Mouse (Mus musculus) ES-CJ7 (cell line): ENCODE measurements around the gene Tfr2.

Experiments
- DNase-seq: peaks from one replicate; pipeline ENCODE4 v3.0.0; 2011; ENCODE audit warnings: low read depth, low spot score

The Tfr2 gene

DNA sequence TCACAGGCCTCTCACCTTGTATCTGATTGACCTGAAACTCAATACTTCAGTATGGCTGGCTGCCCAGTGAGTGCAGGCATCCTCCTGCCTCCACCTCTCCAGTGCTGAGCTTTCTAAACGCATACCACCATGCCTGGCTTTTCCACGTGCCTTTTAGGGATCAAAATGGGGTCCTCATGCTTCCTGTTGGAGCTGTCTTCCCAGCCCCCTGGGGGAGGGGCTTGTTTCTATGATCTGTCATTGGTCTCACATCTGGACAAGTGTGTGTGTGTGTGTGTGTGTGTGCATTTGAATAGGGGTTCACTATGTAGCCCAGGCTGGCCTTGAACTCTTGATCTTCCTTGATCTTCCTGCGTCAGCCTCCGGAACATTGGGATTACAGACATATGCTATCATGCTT lies 32.2 kb upstream of the Tfr2 start:
- DNase-seq, result no peak

DNA sequence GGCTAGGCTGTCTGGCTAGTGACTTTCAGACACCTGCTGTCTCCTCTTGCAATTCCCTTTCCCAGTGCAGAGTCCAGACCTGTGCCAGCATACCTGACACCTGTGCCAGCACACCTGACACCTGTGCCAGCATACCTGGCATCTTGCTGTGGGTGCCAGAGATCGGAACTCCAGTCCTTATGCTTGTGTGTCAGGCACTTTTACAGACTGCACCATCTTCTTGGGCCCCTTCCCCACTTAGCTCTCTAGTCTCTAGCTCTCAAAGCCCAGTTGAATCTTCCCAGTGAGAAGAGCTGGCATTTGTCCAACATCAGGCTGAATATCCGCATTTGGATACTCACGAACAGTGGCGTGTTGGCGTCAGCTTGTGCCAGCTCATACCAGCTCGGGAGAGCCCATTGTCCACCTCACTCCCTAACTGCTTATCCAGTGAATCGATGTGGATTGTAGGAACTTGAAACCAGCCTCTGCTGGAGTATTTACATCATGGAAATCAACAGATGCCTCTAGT lies 30.3 kb upstream of the Tfr2 start:
- no peak for DNase-seq

DNA sequence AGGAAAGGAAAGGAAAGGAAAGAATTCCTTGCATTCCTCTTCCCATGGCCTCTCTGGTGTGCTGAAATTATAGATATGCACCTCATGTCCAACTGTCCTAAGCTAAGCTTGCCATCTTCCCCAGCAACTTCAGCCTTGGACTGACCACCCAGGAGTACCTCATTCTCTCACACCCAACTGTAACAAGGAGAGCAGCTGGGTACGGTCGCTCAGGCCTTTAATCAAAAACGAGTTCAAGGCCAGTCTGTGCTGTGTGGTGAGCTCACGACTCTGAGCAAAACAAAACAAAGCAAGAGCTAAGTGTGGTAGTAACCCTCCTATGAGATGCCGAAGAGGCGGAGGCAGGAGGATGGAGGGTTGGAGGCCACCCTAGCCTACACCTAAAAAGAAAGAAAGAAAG lies 28.6 kb upstream of the Tfr2 start:
- no peak for DNase-seq

DNA sequence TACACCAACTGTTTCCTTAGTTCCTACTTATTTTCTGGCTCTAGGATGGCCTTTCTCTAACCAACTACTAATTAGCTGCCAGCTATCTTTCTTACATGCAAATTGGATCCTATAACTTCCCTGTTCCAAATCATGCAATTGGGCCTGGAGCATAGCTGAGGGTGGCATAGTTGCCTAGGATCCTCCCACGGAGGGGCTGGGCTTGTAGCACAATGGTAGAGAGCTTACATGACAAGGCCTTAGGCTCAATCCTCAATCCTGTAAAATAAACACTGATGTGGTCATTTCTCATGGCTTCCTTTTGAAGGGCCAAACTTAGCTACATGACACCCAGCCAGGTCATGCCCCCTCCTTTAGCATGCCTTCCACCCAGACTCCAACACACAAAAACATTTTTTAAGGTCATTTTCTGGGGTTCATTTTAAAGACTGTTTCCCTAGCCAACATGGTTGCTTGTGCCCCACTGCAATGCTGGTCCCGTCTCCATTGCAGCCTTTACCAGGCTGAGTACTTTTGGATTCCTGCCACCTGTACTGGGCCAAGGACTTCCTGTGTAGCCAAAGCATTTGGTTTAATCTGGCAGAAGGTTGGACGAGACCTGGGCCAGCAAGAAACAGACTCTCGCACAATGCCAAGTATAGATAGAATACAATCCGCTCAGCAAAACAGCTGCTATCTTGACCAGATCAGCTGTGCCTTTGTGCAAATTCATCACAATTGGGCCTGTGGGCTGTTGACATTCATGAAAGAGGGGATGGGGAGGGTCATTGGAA lies 27.7 kb upstream of the Tfr2 start:
- DNase-seq, result no peak

DNA sequence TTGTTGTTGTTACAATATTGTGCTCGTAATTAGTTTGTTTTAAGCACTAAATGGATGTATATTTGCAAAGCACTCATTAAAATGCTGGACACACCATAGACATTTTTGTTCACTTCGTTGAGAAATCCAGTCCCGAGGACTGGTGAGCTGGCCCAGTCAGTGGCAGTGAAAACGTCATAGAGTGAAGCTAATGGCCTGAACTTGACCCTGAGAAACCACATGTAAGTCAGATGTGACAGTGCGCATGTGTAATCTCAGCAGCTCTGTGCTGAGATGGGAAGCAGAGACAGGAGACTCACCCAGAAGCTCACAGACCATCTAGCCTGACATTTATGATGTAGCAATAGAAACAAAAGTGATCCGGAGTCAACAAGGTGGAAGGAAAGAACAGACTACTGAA lies 24.7 kb upstream of the Tfr2 start:
- no peak for DNase-seq

DNA sequence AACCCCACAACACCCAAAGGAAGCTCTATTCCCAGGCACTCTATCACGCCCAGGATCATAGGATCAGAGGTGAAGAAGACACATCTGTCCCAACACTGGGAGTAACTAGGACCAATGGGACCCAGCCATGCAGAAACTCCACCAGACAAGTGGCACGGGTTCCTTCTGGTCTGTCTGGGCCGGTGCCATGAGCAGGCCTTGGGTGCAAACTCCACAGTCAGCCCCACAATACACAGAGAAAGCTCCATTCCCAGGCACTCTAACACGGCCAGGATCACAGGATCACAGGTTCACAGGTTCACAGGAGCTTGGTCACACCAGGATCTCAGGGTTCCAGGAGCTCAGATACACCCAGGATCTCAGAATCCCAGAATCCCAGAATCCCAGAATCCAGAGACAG lies 24.0 kb upstream of the Tfr2 start:
- no peak for DNase-seq

DNA sequence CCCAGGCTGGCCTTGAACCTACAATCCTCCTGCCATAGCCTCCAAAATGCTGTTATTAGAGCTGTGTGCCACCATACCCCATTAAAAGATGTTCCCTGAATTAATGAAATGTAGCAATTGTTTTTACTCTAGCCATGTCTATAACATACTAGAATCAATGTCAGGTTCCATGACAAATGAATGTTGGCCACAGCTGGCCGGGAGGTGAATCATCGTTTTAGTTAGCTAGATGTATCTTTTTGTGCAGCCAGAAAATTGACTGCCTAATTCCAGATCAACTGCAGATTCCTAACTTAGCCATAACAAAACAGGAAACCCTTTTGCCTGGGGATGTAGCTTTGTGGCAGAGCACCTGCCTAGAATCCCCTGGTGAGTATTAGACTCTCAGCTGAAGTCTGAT lies 19.8 kb upstream of the Tfr2 start:
- no peak for DNase-seq

DNA sequence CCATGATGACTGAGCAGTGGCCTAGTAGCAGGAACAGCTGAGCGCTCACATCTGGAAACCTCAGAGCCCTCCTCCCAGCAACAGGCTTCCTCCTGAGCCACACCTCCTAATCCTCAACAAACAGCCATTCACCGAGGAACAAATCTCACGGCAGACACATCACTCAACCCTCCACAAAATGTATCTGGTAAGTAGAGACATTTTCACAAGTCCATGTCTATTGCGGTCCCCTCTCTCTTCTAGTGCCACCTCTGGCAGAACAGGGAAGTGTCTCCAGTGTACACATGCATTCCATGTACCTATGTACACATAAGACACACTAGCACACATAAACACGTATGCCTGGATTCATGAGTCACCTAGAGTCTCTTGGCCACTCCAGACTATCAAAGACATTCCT lies 18.5 kb upstream of the Tfr2 start:
- DNase-seq, result peak; percentile 57

DNA sequence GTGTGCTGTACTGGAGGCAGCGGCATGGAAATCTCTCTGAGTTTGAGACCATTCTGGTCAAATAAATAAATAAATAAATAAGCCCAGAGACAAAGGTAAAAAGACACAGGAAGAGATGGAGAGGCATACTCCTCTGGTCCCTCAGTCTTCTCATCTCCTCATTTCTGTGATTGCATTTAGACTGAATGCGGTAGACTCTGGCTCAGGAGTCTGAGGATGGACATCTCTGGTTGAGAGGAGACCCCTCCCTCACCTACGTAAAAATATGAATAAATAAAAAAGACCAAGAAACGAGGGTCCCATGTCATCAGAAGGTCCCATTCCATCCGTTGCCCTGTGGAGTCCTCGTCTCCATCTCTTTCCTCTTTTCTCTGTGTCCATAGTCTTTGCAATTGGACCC lies 16.6 kb upstream of the Tfr2 start:
- DNase-seq, result no peak

DNA sequence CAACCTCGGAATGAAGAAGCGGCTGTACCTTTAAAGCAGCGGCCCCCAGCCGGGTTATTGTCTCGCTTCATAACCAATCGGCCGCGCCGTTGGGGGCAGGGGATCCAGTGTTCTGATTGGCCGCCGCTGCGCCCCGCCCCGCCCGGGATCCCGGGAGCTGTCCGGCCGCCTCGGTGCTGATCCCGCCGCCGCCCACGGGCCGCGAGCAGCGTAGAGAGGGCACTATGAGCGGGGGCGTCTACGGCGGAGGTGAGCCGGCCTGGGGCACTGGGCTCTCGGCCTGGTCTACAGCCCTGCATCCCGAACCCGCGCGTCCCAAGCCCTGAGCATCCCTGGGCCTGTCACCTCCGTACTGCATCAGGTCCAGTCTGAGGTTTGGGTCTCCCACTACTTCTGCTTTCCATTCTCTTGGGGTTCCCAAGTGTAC lies 16.2 kb upstream of the Tfr2 start, which contains the start of gene Actl6b:
TSS of gene Actl6b (plus strand) at position 107 of the 427 bp plus-strand sequence.
- DNase-seq, result peak; percentile 85

DNA sequence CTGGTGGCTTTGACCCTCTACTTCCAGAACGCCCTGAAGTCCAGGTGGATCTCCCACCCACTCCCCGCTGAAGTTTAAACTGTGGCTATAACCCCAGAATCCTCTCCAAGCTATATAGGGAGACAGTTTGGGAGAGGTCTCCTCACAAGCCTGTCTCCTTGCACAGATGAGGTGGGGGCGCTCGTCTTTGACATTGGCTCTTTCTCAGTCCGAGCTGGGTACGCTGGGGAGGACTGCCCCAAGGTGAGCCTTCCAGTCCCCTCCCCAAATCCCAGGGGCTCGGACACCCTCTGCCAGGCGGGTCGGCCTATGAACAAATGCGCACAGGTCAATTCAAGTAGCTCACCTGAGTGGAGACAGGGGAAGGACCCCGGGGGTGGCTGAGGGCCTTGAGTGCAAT lies 15.7 kb upstream of the Tfr2 start:
- no peak for DNase-seq

DNA sequence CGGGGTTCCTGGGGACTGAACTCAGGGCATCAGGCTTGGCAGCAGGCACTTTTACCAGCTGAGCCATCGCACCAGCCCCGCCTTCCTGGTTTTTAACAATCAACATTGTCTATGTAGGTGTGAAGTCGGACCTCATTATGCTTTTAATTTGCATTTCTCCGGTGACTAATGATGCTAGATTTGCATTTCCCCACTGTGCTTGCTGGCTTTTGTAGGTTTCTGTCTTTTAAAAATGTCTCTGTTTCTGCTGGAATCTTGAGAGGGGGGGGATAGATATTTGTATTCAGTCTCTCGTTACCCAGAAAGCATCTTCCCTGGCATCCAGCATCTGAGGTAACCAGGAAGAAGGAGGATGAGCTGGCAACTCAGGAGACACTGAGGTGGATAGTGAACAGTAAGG lies 8.1 kb upstream of the Tfr2 start:
- DNase-seq, result no peak

DNA sequence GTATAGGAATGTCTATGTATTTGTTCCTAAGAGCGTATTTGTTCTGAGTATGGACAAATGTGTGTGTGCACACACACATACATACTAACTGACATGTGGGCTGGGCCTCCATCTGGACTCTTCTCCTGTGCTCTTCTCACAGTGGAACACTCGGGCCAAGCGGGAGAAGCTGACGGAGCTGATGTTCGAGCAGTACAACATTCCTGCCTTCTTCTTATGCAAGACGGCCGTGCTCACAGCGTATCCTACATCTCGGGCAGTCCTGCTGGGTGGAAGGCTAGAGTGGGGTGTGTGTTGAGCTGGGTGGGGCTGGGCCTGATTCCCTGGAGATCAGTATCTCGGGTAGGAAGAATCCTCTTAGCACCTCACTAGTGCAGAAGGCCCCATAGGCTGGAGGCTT lies 6.7 kb upstream of the Tfr2 start:
- peak; percentile 39 for DNase-seq

DNA sequence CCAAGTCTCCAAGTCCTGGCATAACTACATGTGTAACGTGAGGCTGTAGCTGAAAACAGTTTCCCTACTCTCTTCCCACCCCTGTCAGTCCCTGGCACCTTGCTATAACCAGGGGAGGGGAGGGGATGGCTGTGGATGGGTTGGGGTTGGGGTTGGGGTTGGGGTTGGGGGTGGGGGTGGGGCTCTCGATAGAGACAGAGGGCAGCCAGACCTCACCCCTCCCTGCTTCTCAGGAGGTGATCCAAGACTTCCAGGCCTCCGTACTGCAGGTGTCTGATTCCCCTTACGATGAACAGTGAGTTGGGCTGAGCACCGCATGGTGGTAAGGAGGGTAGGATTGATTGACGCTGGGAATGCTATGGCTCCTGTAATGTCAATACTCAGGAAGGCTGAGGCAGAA lies 3.9 kb upstream of the Tfr2 start:
- DNase-seq, result no peak

DNA sequence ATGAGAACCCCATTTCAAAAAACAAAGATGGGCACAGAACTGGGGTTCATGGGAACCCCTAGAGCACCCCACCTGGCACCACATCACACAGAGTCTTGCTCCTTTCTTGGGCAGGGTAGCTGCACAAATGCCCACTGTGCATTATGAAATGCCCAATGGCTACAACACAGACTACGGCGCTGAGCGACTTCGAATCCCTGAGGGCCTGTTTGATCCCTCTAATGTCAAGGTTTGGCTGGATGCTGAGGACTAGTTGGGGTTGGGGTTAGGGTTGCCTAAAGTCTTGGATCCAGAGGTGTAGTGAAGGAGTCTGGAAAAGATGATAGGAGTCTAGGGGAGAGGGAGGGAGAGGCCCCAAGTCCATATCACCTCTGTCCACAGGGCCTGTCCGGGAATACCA lies 3.2 kb upstream of the Tfr2 start:
- DNase-seq, result no peak

DNA sequence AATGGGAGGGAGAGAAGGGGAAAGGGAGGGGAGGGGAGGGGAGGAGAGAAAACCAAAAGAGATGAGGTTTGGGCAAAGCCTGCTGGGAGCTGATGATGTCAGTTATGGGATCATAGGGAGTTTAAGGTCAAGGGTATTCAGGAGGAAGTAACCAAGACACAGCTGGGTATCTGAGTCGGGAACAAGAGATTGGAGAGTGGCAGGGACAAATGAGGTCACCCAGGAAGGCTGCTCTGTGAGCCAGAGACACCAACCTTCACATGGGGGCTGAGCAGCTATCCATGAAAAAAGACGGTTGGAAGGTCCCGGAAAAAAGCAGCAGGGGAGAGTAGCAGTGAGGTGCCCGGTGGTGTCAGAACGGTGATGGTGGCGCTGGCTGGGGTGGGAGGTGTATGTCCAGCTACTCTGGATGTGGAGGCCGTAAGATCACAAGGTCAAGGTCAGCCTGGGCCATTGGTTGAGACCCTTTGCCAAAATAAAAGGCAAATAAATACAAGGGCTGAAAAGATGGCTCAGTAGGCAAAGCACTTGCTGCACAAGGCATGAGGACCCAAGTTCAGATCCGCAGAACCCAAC lies 1.3 kb upstream of the Tfr2 start:
- DNase-seq, result peak; percentile 64

DNA sequence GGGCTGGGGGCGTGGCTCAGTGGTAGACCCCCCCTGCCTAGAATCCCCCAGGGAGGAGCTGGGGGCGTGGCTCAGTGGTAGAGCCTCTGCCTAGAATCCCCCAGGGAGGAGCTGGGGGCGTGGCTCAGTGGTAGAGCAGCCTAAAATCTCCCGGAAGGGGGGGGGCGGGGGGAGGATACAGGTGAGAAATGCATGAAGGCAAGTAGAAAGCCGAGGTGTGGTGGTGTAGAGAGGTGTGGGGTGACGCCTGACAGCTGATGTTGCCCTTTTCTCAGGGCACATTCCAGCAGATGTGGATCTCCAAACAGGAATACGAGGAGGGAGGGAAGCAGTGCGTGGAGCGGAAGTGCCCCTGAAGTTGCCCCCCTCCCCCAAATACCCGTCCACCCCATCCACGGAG lies 609 bp upstream of the Tfr2 start:
- no peak for DNase-seq

DNA sequence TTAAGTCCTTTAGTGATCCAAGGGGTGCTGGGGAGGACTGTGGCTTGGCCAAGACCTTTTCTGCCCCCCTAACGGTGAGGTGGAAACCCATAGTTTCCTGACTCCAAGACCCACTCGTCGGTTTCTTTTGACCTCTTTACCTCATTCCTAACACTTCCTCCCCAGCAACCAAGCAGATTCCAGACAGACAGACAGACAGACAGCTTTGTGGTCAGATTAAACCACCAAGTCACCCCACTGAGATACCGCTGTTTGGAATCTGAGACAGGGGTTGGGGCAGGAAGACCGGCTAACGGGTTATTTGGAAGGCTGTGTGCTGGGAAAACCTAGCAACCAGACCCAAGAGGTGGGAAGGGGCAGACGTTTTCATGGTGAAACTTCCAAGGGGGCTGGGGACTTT lies 541 bp downstream of the Tfr2 start:
- DNase-seq, result no peak

DNA sequence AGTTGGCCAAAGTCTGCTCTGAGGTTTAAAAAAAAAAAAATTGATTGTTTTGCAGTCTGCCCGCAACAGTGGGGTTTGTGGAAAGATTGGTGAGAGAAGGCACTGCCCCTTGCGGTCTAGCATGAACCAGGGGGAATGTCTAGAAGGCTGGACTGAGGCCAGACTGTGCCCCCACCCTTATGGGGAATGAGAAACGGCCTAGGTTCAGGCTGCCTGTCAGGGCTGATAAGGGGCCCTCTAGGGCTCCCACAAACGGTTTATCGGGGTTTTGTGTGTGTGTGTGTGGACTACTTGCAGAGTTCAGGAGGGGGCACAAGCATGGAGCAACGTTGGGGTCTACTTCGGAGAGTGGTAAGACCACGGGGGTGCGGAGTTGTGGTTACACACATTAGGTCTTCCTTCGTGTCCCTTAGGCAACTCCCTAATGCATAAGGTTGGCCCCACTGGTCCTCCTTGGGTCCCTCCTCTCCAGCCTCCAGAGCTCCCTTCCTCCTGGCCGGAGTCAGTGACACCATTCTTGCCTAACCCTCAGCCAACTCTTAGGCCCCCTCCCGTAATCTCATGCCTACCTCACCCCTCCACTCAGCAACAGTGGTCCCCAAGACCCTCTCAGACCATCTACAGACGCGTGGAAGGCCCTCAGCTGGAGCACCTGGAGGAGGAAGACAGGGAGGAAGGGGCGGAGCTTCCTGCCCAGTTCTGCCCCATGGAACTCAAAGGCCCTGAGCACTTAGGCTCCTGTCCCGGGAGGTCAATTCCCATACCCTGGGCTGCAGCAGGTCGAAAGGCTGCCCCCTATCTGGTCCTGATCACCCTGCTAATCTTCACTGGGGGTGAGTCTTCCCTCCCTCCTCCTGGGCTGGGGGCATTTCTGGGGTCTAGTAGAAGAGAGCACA lies 1.3 kb downstream of the Tfr2 start:
- DNase-seq, result no peak

DNA sequence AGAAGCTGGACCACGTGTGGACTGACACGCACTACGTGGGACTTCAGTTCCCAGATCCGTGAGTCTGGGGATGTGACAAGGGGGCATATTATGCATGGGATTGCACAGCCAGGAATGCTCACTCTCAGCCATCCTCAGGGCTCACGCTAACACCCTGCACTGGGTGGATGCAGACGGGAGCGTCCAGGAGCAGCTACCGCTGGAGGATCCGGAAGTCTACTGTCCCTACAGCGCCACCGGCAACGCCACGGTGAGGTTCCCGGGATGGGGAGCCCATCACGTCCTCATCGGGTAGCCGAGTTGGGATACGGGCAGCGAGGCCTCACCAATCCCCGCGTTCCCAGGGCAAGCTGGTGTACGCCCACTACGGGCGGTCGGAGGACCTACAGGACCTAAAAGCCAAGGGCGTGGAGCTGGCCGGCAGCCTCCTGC lies 4.8 kb downstream of the Tfr2 start:
- no peak for DNase-seq

DNA sequence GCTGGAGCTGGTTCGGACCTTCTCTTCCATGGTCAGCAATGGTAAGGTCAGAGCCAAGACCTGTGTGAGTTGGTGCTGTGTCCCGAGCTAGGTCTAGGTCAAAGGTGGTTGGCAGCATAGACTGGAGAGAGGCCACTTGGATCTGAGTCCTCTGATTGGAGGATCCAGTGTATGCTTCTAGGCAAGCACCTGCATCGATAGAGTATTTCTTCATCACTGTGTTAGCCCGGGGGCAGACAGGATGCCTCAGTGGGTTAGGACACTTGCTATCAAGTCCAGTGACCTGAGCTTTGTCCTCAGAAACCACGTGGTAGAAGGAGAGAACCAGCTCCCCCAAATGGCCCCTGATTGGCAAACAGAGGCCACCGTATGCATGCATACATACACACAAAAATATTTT lies 10.6 kb downstream of the Tfr2 start:
- no peak for DNase-seq

DNA sequence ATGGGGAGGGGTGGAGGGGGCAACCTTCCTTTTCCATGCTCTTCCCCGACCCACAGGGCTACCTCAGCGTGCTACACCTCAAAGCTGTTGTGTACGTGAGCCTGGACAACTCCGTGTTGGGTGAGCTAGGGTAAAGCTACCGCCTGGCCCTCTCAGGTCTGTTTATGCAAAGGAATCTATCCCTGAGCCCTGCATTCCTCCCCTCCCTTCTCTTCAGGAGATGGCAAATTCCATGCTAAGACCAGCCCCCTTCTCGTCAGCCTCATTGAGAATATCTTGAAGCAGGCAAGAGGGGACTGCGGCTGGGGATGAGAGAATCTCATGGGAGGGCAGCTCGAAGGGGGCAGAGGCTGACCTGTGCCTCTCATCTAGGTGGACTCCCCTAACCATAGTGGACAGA lies 13.1 kb downstream of the Tfr2 start:
- DNase-seq, result no peak
